Mouse (Mus musculus): ENCODE results near the gene Gm28048.

Gene Gm28048

GRCm38 (mm10) chr11:22857705-22858440 is 124.0 kb downstream of the Gm28048 start:
- peak; percentile 52 to 53 for DNase-seq

GRCm38 (mm10) chr11:22857106-22857704 is 124.7 kb downstream of the Gm28048 start:
- no peak for DNase-seq

- no peak for DNase-seq
These were observed 125.4 kb downstream of the Gm28048 start for GRCm38 (mm10) chr11:22856371-22856965.

- DNase-seq = no peak
These were observed 127.3 kb downstream of the Gm28048 start for GRCm38 (mm10) chr11:22854571-22854970.

GRCm38 (mm10) chr11:22853477-22854157 is 128.3 kb downstream of the Gm28048 start:
- no peak for DNase-seq

- DNase-seq = no peak
These were observed 129.4 kb downstream of the Gm28048 start for GRCm38 (mm10) chr11:22852510-22852909.

- DNase-seq = no peak
These were observed 130.5 kb downstream of the Gm28048 start for GRCm38 (mm10) chr11:22851416-22851815.

GRCm38 (mm10) chr11:22850077-22850476 is 131.8 kb downstream of the Gm28048 start:
- no peak for DNase-seq

GRCm38 (mm10) chr11:22848649-22849195 is 133.2 kb downstream of the Gm28048 start:
- no peak for DNase-seq

- DNase-seq = peak in 1 of 2 experiments; percentile 33
These were observed 133.9 kb downstream of the Gm28048 start for GRCm38 (mm10) chr11:22847732-22848648.

- DNase-seq = no peak
These were observed 134.7 kb downstream of the Gm28048 start for GRCm38 (mm10) chr11:22846960-22847731.

GRCm38 (mm10) chr11:22846093-22846835 is 135.6 kb downstream of the Gm28048 start:
- no peak for DNase-seq

GRCm38 (mm10) chr11:22844754-22845718 is 136.9 kb downstream of the Gm28048 start:
- no peak for DNase-seq

GRCm38 (mm10) chr11:22839456-22839855 is 142.4 kb downstream of the Gm28048 start:
- no peak for DNase-seq

GRCm38 (mm10) chr11:22838361-22838760 is 143.5 kb downstream of the Gm28048 start:
- DNase-seq = no peak

GRCm38 (mm10) chr11:22836269-22836668 is 145.6 kb downstream of the Gm28048 start:
- DNase-seq = no peak

GRCm38 (mm10) chr11:22832600-22832999 is 149.3 kb downstream of the Gm28048 start:
- DNase-seq = no peak

- no peak for DNase-seq
These were observed 150.0 kb downstream of the Gm28048 start for GRCm38 (mm10) chr11:22831916-22832315.

- DNase-seq = no peak
These were observed 151.2 kb downstream of the Gm28048 start for GRCm38 (mm10) chr11:22830684-22831083.
